Mouse (Mus musculus): ENCODE measurements around the gene Bud23. TPM values are rescaled to one million over a fixed set of nuclear protein-coding genes. Genes with fewer than 3 reads are reported as not detected.

Bud23 gene
- polyA plus RNA-seq, 1 experiment, result 44.1 TPM

GRCm38 (mm10) chr5:135039541-135039940 is 25.2 kb downstream of the Bud23 start:
- H3K4me3 ChIP-seq (replicated peaks; ENCODE audit: control insufficient read depth, low read depth, low read length), result no peak overlapping the region
- H3K4me1 ChIP-seq (ENCODE audit: control insufficient read depth, insufficient read depth, low read length), result no peaks in the 10 kb centered on the region
- TF ChIP-seq POLR2A (IDR thresholded peaks at IDR 0.05; ENCODE audit: borderline replicate concordance, control insufficient read depth, low read depth, low read length), result no peak
- TF ChIP-seq CTCF (IDR thresholded peaks at IDR 0.05; ENCODE audit: control insufficient read depth, insufficient read depth, low read length), result no peak
- H3K27ac ChIP-seq (ENCODE audit: control insufficient read depth, insufficient read depth, low read depth, low read length, poor library complexity), result no peak overlapping the region
- 48% methylated on average over 9 of the region's 9 CpGs for WGBS

GRCm38 (mm10) chr5:135037946-135038345 is 26.8 kb downstream of the Bud23 start:
- no peak overlapping the region for H3K27ac ChIP-seq (ENCODE audit: control insufficient read depth, insufficient read depth, low read depth, low read length, poor library complexity)
- 35% methylated on average over 3 of the region's 3 CpGs for WGBS
- TF ChIP-seq CTCF (IDR thresholded peaks at IDR 0.05; ENCODE audit: control insufficient read depth, insufficient read depth, low read length) (no peak), POLR2A (IDR thresholded peaks at IDR 0.05; ENCODE audit: borderline replicate concordance, control insufficient read depth, low read depth, low read length) (no peak)
- no peak overlapping the region for H3K4me3 ChIP-seq (replicated peaks; ENCODE audit: control insufficient read depth, low read depth, low read length)
- no peaks in the 10 kb centered on the region for H3K4me1 ChIP-seq (ENCODE audit: control insufficient read depth, insufficient read depth, low read length)

- 76% methylated on average over 18 of the region's 18 CpGs for WGBS
- H3K27ac ChIP-seq (ENCODE audit: control insufficient read depth, insufficient read depth, low read depth, low read length, poor library complexity), result no peak overlapping the region
Measured at GRCm38 (mm10) chr5:135035608-135036359, 29.0 kb downstream of the Bud23 start.

GRCm38 (mm10) chr5:135034593-135034992 is 30.2 kb downstream of the Bud23 start:
- 93% methylated on average over 2 of the region's 2 CpGs for WGBS
- TF ChIP-seq POLR2A (IDR thresholded peaks at IDR 0.05; ENCODE audit: borderline replicate concordance, control insufficient read depth, low read depth, low read length), result no peak
- TF ChIP-seq CTCF (IDR thresholded peaks at IDR 0.05; ENCODE audit: control insufficient read depth, insufficient read depth, low read length), result peak; percentile 48
- H3K27ac ChIP-seq (ENCODE audit: control insufficient read depth, insufficient read depth, low read depth, low read length, poor library complexity), result no peak overlapping the region
- no peaks in the 10 kb centered on the region for H3K4me1 ChIP-seq (ENCODE audit: control insufficient read depth, insufficient read depth, low read length)
- H3K4me3 ChIP-seq (replicated peaks; ENCODE audit: control insufficient read depth, low read depth, low read length), result no peak overlapping the region

More at GRCm38 (mm10) chr5:135035608-135036359, 29.0 kb downstream of the Bud23 start:
- no peak for TF ChIP-seq POLR2A (IDR thresholded peaks at IDR 0.05; ENCODE audit: borderline replicate concordance, control insufficient read depth, low read depth, low read length)
- no peak for TF ChIP-seq CTCF (IDR thresholded peaks at IDR 0.05; ENCODE audit: control insufficient read depth, insufficient read depth, low read length)
- Histone ChIP-seq H3K4me3 (replicated peaks; ENCODE audit: control insufficient read depth, low read depth, low read length) (no peak overlapping the region), H3K4me1 (ENCODE audit: control insufficient read depth, insufficient read depth, low read length) (no peaks in the 10 kb centered on the region)

GRCm38 (mm10) chr5:135032581-135032980 is 32.2 kb downstream of the Bud23 start:
- Histone ChIP-seq H3K4me1 (ENCODE audit: control insufficient read depth, insufficient read depth, low read length) (no peaks in the 10 kb centered on the region; the same call in 1 of the 2 replicates), H3K27ac (ENCODE audit: control insufficient read depth, insufficient read depth, low read depth, low read length, poor library complexity) (no peak overlapping the region), H3K4me3 (replicated peaks; ENCODE audit: control insufficient read depth, low read depth, low read length) (no peak overlapping the region)
- WGBS, result 85% methylated on average over 5 of the region's 5 CpGs
- TF ChIP-seq POLR2A (IDR thresholded peaks at IDR 0.05; ENCODE audit: borderline replicate concordance, control insufficient read depth, low read depth, low read length) (no peak), CTCF (IDR thresholded peaks at IDR 0.05; ENCODE audit: control insufficient read depth, insufficient read depth, low read length) (no peak)

- no peak overlapping the region for H3K27ac ChIP-seq (ENCODE audit: control insufficient read depth, insufficient read depth, low read depth, low read length, poor library complexity)
Measured at GRCm38 (mm10) chr5:135029007-135029854, 35.5 kb downstream of the Bud23 start.

GRCm38 (mm10) chr5:135025899-135026298 is 38.9 kb downstream of the Bud23 start:
- TF ChIP-seq POLR2A (IDR thresholded peaks at IDR 0.05; ENCODE audit: borderline replicate concordance, control insufficient read depth, low read depth, low read length) (no peak), CTCF (IDR thresholded peaks at IDR 0.05; ENCODE audit: control insufficient read depth, insufficient read depth, low read length) (no peak)
- Histone ChIP-seq H3K4me3 (replicated peaks; ENCODE audit: control insufficient read depth, low read depth, low read length) (no peak overlapping the region), H3K27ac (ENCODE audit: control insufficient read depth, insufficient read depth, low read depth, low read length, poor library complexity) (no peak overlapping the region), H3K4me1 (ENCODE audit: control insufficient read depth, insufficient read depth, low read length) (peaks cover 2% of the 10 kb centered on the region)
- 9% methylated on average over 7 of the region's 7 CpGs for WGBS

More at GRCm38 (mm10) chr5:135029007-135029854, 35.5 kb downstream of the Bud23 start:
- 28% methylated on average over 18 of the region's 18 CpGs for WGBS
- TF ChIP-seq CTCF (IDR thresholded peaks at IDR 0.05; ENCODE audit: control insufficient read depth, insufficient read depth, low read length), result no peak
- no peak for TF ChIP-seq POLR2A (IDR thresholded peaks at IDR 0.05; ENCODE audit: borderline replicate concordance, control insufficient read depth, low read depth, low read length)
- Histone ChIP-seq H3K4me1 (ENCODE audit: control insufficient read depth, insufficient read depth, low read length) (peaks cover 2% of the 10 kb centered on the region), H3K4me3 (replicated peaks; ENCODE audit: control insufficient read depth, low read depth, low read length) (no peak overlapping the region)

GRCm38 (mm10) chr5:135024665-135025224 is 40.0 kb downstream of the Bud23 start:
- H3K4me3 ChIP-seq (replicated peaks; ENCODE audit: control insufficient read depth, low read depth, low read length), result no peak overlapping the region
- 2% methylated on average over 11 of the region's 11 CpGs for WGBS
- H3K27ac ChIP-seq (ENCODE audit: control insufficient read depth, insufficient read depth, low read depth, low read length, poor library complexity), result no peak overlapping the region
- TF ChIP-seq POLR2A (IDR thresholded peaks at IDR 0.05; ENCODE audit: borderline replicate concordance, control insufficient read depth, low read depth, low read length), result no peak
- no peak for TF ChIP-seq CTCF (IDR thresholded peaks at IDR 0.05; ENCODE audit: control insufficient read depth, insufficient read depth, low read length)
- peaks cover 2% of the 10 kb centered on the region for H3K4me1 ChIP-seq (ENCODE audit: control insufficient read depth, insufficient read depth, low read length)
